Mouse (Mus musculus): ENCODE results near the gene Plin5. TPM values are rescaled to one million over a fixed set of nuclear protein-coding genes. Genes with fewer than 3 reads are reported as not detected.

The Plin5 gene
- polyA plus RNA-seq, 1 experiment from 2014 or later = 0.46 TPM

GRCm38 (mm10) chr17:56141702-56142605 is 24.6 kb upstream of the Plin5 start:
- Histone ChIP-seq H3K4me1 (peaks cover 43% of the 10 kb centered on the region), H3K9me3 (no peaks in the 10 kb centered on the region), H3K36me3 (no peaks in the 10 kb centered on the region), H3K27me3 (ENCODE audit: insufficient read depth, poor library complexity, severe bottlenecking) (peaks cover 98% of the 10 kb centered on the region), H3K27ac (peak overlapping the region; percentile 43; the same call in 1 of the 2 replicates), H3K4me3 (peak overlapping the region; percentile 48)
- no peak for DNase-seq (ENCODE audit: low spot score)
- WGBS = under 1% methylated on average over 39 of the region's 47 CpGs

GRCm38 (mm10) chr17:56139858-56140595 is 22.6 kb upstream of the Plin5 start, which contains the start of gene Sema6b:
Sema6b (minus strand) TSS chr17:56140343.
- H3K9me3 ChIP-seq = no peaks in the 10 kb centered on the region
- DNase-seq (ENCODE audit: low spot score) = no peak
- H3K27me3 ChIP-seq (ENCODE audit: insufficient read depth, poor library complexity, severe bottlenecking) = peaks cover 98% of the 10 kb centered on the region
- under 1% methylated on average over 79 of the region's 79 CpGs for WGBS
- H3K4me3 ChIP-seq = peak within 1 kb of the TSS; percentile 74
- peaks cover 44% of the 10 kb centered on the region for H3K4me1 ChIP-seq
- no peak within 1 kb of the TSS for H3K27ac ChIP-seq
- H3K36me3 ChIP-seq = no peaks in the 10 kb centered on the region

GRCm38 (mm10) chr17:56139355-56139754 is 22.0 kb upstream of the Plin5 start:
- 14% methylated on average over 10 of the region's 21 CpGs for WGBS
- no peaks in the 10 kb centered on the region for H3K9me3 ChIP-seq
- no peak overlapping the region for H3K27ac ChIP-seq
- peak overlapping the region; percentile 74 for H3K4me3 ChIP-seq
- H3K4me1 ChIP-seq = peaks cover 51% of the 10 kb centered on the region
- no peak for DNase-seq (ENCODE audit: low spot score)
- H3K36me3 ChIP-seq = no peaks in the 10 kb centered on the region
- H3K27me3 ChIP-seq (ENCODE audit: insufficient read depth, poor library complexity, severe bottlenecking) = peaks cover 92% of the 10 kb centered on the region

- Histone ChIP-seq H3K9me3 (no peaks in the 10 kb centered on the region), H3K27ac (no peak overlapping the region), H3K27me3 (ENCODE audit: insufficient read depth, poor library complexity, severe bottlenecking) (peaks cover 79% of the 10 kb centered on the region), H3K36me3 (no peaks in the 10 kb centered on the region), H3K4me3 (0 out of 2 replicates have a peak overlapping the region, but pooled peaks have one; percentile 22), H3K4me1 (peaks cover 64% of the 10 kb centered on the region)
- no peak for DNase-seq (ENCODE audit: low spot score)
- 16% methylated on average over 25 of the region's 25 CpGs for WGBS
These were observed 20.6 kb upstream of the Plin5 start for GRCm38 (mm10) chr17:56137839-56138613.

- Histone ChIP-seq H3K4me3 (no peak overlapping the region), H3K36me3 (no peaks in the 10 kb centered on the region), H3K9me3 (0 out of 2 replicates have a peak, but pooled peaks cover under 1% of the 10 kb centered on the region), H3K27me3 (ENCODE audit: insufficient read depth, poor library complexity, severe bottlenecking) (peaks cover 64% of the 10 kb centered on the region), H3K27ac (no peak overlapping the region), H3K4me1 (peaks cover 52% of the 10 kb centered on the region)
- DNase-seq (ENCODE audit: low spot score) = no peak
- 67% methylated on average over 7 of the region's 7 CpGs for WGBS
These were observed 19.2 kb upstream of the Plin5 start for GRCm38 (mm10) chr17:56136558-56136957.

- Histone ChIP-seq H3K9me3 (peaks cover 5% of the 10 kb centered on the region; the same call in 1 of the 2 replicates), H3K27ac (peak overlapping the region; percentile 59), H3K36me3 (peaks cover 6% of the 10 kb centered on the region; the same call in 1 of the 2 replicates), H3K4me1 (peaks cover 36% of the 10 kb centered on the region), H3K27me3 (ENCODE audit: insufficient read depth, poor library complexity, severe bottlenecking) (peaks cover 44% of the 10 kb centered on the region), H3K4me3 (peak overlapping the region; percentile 57)
- WGBS = 2% methylated on average over 27 of the region's 27 CpGs
- DNase-seq (ENCODE audit: low spot score) = no peak
These were observed 17.1 kb upstream of the Plin5 start for GRCm38 (mm10) chr17:56134463-56134971.

- DNase-seq (ENCODE audit: low spot score) = no peak
- WGBS = 18% methylated on average over 19 of the region's 21 CpGs
- H3K27me3 ChIP-seq (ENCODE audit: insufficient read depth, poor library complexity, severe bottlenecking) = peaks cover 35% of the 10 kb centered on the region
- peaks cover 32% of the 10 kb centered on the region for H3K4me1 ChIP-seq
- H3K4me3 ChIP-seq = peak overlapping the region; percentile 57
- peaks cover 6% of the 10 kb centered on the region; the same call in 1 of the 2 replicates for H3K36me3 ChIP-seq
- peak overlapping the region; percentile 59 for H3K27ac ChIP-seq
- H3K9me3 ChIP-seq = peaks cover 5% of the 10 kb centered on the region; the same call in 1 of the 2 replicates
These were observed 16.3 kb upstream of the Plin5 start for GRCm38 (mm10) chr17:56133457-56134363.

- H3K9me3 ChIP-seq = peaks cover 5% of the 10 kb centered on the region; the same call in 1 of the 2 replicates
- H3K36me3 ChIP-seq = peaks cover 6% of the 10 kb centered on the region; the same call in 1 of the 2 replicates
- H3K4me3 ChIP-seq = 0 out of 2 replicates have a peak overlapping the region, but pooled peaks have one; percentile 15
- peaks cover 25% of the 10 kb centered on the region for H3K4me1 ChIP-seq
- 6% methylated on average over 14 of the region's 14 CpGs for WGBS
- H3K27ac ChIP-seq = no peak overlapping the region
- no peak for DNase-seq (ENCODE audit: low spot score)
- peaks cover 26% of the 10 kb centered on the region for H3K27me3 ChIP-seq (ENCODE audit: insufficient read depth, poor library complexity, severe bottlenecking)
These were observed 15.3 kb upstream of the Plin5 start for GRCm38 (mm10) chr17:56132661-56133060.

- H3K36me3 ChIP-seq = peaks cover 6% of the 10 kb centered on the region; the same call in 1 of the 2 replicates
- no peak for DNase-seq (ENCODE audit: low spot score)
These were observed 14.4 kb upstream of the Plin5 start for GRCm38 (mm10) chr17:56131814-56132213.

GRCm38 (mm10) chr17:56131136-56131535 is 13.7 kb upstream of the Plin5 start:
- no peak for DNase-seq (ENCODE audit: low spot score)
- no peak overlapping the region for H3K4me3 ChIP-seq
- peaks cover 15% of the 10 kb centered on the region for H3K27me3 ChIP-seq (ENCODE audit: insufficient read depth, poor library complexity, severe bottlenecking)
- H3K36me3 ChIP-seq = peaks cover 6% of the 10 kb centered on the region; the same call in 1 of the 2 replicates
- 92% methylated on average over 10 of the region's 10 CpGs for WGBS
- peaks cover 5% of the 10 kb centered on the region; the same call in 1 of the 2 replicates for H3K9me3 ChIP-seq
- H3K27ac ChIP-seq = no peak overlapping the region
- H3K4me1 ChIP-seq = peaks cover 25% of the 10 kb centered on the region

More at GRCm38 (mm10) chr17:56131814-56132213, 14.4 kb upstream of the Plin5 start:
- H3K27ac ChIP-seq = no peak overlapping the region
- H3K4me3 ChIP-seq = no peak overlapping the region
- peaks cover 25% of the 10 kb centered on the region for H3K4me1 ChIP-seq
- WGBS = 37% methylated on average over 7 of the region's 7 CpGs
- peaks cover 5% of the 10 kb centered on the region; the same call in 1 of the 2 replicates for H3K9me3 ChIP-seq
- peaks cover 18% of the 10 kb centered on the region for H3K27me3 ChIP-seq (ENCODE audit: insufficient read depth, poor library complexity, severe bottlenecking)

GRCm38 (mm10) chr17:56128246-56128645 is 10.8 kb upstream of the Plin5 start:
- Histone ChIP-seq H3K4me1 (peaks cover 12% of the 10 kb centered on the region), H3K9me3 (peaks cover 5% of the 10 kb centered on the region; the same call in 1 of the 2 replicates), H3K27me3 (ENCODE audit: insufficient read depth, poor library complexity, severe bottlenecking) (peaks cover 31% of the 10 kb centered on the region), H3K27ac (no peak overlapping the region), H3K36me3 (peaks cover 6% of the 10 kb centered on the region; the same call in 1 of the 2 replicates), H3K4me3 (no peak overlapping the region)
- WGBS = 82% methylated on average over 15 of the region's 15 CpGs
- DNase-seq (ENCODE audit: low spot score) = no peak

All from heart, embryonic 10.5 days (tissue).